Mouse (Mus musculus): ENCODE results near the gene BC051142. TPM values are rescaled to one million over a fixed set of nuclear protein-coding genes. Genes with fewer than 3 reads are reported as not detected.
A peak's percentile ranks its signal among the peaks of the same experiment; 100 is the strongest.
"Not testable (repeated sequence)": the region's sequence is repeated elsewhere in the genome, so short reads cannot be mapped to it uniquely, and the experiment has no call there.

The BC051142 gene
- total RNA-seq, 2 experiments from 2014 or later: not detected

DNA sequence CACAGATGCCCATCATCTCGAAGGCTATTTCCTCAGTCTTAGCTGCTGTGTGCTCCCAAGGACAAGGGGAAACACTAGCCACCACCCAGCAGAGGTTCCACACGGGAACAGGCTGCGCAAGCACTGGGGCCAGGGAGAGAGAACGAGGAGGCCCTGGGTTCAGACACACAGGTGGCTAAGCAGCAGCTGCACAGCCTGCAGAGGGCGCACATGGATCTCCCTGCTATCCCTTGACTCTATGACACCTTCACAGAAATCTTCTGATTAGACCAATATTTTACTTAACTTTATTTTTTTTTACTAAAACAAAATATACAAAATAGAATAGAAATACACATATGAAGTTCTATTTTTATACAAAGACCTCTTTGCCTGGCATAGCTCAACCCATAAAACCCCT is 1.3 kb upstream of the BC051142 start:
- ATAC-seq (replicated peaks; ENCODE audit: low FRiP score, poor library complexity, severe bottlenecking): no peak

DNA sequence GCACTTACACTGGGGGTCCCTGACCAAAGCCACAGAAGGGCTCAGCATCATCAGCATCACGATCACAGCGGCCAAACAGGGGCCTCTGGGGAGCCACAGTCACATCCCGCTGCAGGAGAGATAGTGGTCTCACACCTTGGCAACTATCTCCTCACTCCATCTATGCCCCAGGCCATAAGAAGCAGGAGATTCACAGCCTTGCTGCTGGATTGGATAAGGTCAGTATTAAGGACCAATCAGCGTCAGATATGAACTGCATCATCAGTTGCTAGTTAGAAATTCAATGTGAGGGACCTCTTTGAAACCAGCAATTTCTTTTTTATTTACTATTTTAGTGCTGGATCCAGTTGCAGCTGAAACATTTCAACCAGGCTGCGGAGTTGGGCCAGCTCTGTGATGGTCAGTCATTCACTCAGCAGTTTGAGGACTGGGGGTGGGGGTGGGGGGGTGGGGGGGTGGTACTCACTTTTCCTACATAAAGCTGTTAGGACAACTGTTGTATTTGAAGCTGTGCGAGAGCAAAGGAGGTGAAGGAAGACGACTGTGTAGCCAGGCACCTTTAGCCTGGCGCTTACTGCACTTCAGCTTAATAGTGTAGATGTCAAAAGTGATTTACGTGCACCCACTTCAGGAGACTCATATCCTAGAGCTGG is 436 bp upstream of the BC051142 start:
- ATAC-seq (replicated peaks; ENCODE audit: low FRiP score, poor library complexity, severe bottlenecking): no peak

DNA sequence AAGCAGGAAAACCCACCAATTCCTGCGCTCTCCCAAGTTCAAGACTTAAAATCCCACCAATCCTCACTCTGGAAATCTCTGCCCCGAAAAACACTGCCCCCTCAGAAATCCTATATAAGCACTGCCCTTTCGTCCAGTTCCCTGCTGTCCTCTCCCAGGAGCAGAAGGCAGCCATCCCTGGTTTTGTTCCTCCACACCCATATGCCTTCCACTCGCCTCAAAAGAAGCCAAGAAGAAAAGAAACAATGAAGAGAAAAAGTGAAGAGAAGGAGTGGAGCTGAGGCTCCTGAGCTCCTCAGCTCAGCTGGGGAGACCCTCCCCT is 735 bp downstream of the BC051142 start:
- no peak for ATAC-seq (replicated peaks; ENCODE audit: low FRiP score, poor library complexity, severe bottlenecking)

DNA sequence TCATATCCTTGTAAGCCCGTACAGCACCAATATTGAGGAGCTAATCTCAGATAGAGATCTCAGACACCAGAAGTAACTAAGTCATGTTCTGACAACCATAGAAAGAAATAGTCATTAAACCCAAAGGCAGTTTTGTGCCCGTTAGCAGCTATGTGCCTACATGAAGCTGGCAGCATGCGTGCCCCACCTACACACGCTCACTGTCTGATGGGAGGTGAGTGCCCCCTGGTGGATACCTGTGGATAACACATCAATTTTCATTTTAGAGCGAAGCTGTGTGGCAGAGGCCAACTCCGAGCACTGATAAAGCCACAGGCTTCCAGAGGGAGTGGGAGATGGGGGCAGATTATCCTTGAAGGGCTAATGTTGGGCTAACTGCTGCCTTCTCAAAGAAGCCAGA is 12.5 kb downstream of the BC051142 start:
- ATAC-seq (replicated peaks; ENCODE audit: low FRiP score, poor library complexity, severe bottlenecking): peak; percentile 79

DNA sequence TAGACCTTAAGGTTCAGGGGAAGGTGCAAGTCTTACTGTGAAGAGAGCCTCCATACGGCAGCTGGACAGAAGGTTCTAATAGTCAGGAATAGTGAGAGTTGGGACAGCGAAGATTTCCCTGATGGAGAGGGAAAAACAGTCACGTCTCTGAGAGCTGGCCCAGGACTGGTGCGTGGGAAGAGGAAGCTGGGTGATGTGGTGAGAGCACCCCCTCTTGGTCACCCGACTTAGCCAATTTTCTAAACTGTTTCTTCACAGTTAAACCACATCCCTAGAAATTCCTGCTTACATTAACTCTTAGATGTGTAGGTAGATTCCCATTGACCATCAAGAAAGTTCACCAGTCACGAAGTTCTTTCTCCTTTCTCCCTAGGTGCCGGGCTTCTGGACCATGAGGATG is 21.4 kb downstream of the BC051142 start:
- ATAC-seq (replicated peaks; ENCODE audit: low FRiP score, poor library complexity, severe bottlenecking): no peak

DNA sequence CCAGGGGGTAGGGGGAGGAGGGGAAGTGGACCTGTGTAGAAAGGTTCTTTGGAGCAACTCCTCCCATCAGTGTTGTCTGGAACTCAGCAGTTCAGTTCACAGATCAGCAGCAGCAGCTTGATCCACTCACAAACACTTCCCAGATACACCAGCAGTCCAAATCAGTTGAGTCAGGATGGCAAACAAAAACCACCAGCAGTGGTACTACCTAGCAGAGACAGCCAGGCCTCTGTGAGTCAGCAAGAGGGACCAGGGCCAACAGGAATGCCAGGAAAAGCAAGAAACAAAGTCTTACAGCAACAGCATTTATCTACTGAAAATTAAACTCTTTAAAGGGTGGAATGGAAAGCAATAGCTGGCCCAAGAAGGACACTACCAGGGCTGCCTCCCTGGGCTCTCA is 29.0 kb downstream of the BC051142 start:
- no peak for ATAC-seq (replicated peaks; ENCODE audit: low FRiP score, poor library complexity, severe bottlenecking)

DNA sequence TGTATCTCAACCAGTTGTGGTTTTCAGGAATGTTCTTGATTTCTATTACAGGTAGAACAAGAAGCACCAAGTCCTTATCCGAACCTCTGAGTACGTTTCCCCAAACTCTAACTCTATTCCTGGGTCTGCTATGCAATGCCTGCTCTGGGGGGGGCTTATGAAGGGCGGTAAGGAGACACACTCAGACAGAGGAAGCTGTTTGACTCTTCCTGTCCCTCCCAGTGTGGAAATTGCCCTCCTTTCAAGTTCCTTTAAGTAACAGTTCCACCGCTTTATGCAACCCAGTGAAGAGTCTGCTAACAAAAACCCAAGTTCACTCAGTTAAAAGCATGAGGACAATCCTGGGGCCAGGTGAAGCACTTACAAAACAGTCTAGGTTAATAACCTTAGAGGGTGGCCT is 38.5 kb downstream of the BC051142 start:
- no peak for ATAC-seq (replicated peaks; ENCODE audit: low FRiP score, poor library complexity, severe bottlenecking)

DNA sequence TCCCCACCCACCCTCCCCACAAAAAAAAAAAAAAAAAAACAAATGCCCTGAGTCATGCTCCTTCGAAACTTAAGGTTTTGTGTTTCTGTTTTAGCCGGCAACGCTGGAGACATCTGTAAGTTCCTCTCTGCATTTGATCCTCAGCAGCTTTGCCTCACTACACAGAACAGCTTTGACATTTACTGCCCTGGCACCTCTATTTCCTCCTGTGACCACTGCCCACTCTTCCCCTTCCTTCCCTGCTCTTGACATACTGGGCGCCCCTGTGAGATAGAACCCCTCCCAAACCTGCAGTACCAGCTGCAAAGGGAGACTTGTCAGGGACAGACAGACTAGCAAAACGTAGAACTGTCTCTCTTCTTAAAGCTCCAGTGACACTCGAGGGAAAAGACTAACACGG is 39.0 kb downstream of the BC051142 start:
- ATAC-seq (replicated peaks; ENCODE audit: low FRiP score, poor library complexity, severe bottlenecking): no peak

DNA sequence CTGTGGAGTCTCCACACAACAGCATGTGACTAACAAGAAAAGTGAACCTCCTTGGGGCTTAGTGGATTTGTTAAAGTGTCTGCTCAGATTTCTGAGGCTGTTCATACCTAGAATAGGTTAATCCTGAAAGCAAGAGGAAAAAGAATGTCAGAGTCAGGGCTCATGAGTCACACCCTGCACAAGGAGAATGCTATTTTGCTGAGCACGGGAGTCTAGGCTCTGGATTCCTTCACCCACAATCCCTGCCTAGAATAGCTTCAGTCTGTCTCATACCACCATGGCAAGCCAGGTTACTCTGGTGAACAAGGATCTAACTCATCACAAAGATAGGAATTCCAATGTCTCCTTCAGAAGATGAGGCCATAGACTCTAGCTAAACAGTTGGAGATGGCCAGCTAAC is 40.0 kb downstream of the BC051142 start:
- ATAC-seq (replicated peaks; ENCODE audit: low FRiP score, poor library complexity, severe bottlenecking): no peak

DNA sequence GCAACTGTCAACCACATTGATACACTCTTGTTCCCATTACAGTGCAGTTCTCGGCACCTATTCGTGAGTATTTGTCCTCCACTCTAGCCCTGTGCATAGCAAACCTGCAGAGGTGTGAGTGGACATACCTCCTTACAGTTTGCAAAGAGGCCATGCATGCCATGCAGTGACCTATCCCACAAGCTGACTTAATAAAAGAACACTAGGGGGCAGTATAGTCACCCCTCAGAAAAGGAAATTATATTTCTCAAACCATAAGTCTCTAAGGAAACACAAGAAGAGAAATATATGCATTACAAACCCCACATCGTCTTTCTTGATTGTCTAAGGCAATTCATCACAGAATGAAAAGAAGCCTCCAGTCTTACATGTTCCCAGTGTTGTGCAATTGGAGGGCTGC is 41.2 kb downstream of the BC051142 start:
- no peak for ATAC-seq (replicated peaks; ENCODE audit: low FRiP score, poor library complexity, severe bottlenecking)

DNA sequence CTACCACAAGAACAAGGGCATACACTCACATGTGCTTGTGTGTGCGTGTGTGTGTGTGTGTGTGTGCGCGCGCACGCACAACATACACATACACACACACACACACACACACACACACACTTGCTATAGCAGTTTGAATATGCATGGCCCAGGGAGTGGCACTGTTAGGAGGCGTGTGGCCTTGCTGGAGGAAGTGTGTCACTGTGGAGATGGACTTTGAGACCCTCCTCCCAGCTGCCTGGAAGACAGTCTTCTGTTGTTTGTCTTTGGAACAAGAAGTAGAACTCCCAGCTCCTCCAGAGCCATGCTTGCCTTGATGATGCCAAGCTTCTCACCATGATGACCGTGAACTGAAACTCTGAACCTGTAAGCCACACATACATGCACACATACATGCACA is 43.4 kb downstream of the BC051142 start:
- ATAC-seq (replicated peaks; ENCODE audit: low FRiP score, poor library complexity, severe bottlenecking): no peak

DNA sequence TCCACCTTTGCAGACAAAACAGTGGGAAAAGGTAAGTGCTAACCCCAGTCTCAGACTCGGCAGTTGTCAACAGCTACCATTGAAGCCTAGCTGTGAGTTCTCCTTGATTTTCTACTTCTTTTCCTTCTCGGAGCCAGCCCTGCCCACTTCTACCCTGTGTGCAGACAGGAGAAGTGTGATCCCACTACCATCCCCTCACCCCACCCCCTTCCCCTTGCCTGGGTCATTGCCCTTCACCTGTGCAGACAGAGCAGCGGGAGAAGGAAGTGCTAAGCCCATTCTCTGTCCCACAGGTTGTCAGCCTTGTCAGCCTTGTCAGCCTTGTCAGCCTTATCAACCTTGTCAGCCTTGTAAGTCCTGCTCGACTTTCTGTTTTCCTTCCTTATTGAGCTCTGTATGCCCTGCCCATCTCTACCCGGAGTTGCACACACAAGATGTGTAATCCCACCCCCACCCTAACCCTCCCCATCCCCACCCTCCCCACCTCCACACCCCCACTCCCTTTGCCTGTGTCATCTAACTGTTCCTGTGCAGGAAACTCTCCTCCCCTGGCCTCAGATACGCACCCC is 49.9 kb downstream of the BC051142 start:
- no peak for ATAC-seq (replicated peaks; ENCODE audit: low FRiP score, poor library complexity, severe bottlenecking)

DNA sequence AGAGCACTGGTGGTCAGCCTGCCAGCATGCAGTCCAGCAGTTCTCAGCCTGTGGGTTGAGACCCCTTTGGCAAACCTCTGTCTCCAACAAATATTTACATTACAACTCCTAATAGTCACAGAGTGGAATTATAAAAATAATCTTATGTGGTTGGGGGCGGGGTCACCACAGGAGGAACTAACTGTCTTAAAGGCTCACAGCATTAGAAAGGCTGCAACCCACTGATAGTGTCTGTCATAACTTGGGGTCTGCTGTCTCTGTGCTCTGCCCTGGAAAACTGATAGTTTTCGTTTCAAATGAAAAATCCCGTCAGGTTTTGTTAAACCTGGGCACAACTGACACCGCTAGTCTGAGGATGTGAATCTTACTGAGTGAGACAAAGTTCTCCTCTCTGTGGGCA is 59.0 kb downstream of the BC051142 start:
- ATAC-seq (replicated peaks; ENCODE audit: low FRiP score, poor library complexity, severe bottlenecking): no peak

DNA sequence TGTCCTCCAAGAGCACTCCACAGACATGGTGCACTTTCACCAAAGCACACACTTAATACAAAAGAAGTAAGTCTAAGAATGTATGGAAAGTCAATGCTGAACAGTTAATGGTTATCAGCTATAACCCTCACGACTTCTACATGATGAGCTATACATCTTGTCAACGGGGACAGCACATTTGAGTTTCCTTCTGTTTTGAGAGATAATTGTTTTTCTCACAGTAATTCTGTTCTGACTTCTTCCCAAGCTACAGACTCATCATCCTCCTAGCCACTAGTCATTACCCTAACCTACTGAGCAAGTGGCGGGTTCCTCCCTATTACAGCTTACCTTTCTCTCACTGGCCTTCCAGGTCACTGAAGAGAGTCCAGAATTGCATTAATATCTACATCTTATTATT is 60.6 kb downstream of the BC051142 start:
- no peak for ATAC-seq (replicated peaks; ENCODE audit: low FRiP score, poor library complexity, severe bottlenecking)

DNA sequence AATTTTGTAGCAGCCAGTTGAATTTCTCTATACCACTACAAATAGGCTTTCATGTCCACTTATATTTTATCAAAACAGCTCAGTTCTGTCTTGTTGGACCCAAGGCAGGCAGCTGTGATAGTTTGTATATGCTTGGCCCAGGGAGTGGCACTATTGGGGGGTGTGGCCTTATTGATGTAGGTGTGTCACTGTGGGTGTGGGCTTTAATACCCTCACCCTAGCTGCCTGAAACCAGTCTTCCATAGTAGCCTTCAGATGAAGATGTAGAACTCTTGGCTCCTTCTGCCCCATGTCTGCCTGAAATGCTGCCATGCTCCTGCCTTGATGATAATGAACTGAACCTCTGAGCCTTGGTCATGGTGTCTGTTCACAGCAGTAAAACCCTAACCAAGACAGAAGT is 67.3 kb downstream of the BC051142 start:
- not testable (repeated sequence) for ATAC-seq (replicated peaks; ENCODE audit: low FRiP score, poor library complexity, severe bottlenecking)

DNA sequence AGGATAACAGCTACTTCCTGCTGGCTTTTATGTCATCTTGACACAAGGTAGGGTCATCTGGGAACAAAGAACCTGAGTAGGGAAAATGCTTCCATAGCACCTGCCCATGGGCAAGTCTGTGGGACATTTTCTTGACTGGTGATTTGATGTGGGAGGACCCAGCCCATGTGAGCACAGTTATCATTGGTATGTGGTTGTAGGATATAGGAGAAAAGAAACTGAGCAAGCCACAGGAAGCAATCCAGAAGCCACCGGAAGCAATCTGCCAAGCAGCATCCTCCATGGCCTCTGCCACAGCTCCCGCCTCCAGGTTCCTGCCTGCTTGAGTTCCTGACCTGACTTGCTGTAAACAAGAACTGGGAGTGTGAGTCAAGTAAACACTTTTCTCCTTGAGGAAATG is 71.9 kb downstream of the BC051142 start:
- ATAC-seq (replicated peaks; ENCODE audit: low FRiP score, poor library complexity, severe bottlenecking): no peak

DNA sequence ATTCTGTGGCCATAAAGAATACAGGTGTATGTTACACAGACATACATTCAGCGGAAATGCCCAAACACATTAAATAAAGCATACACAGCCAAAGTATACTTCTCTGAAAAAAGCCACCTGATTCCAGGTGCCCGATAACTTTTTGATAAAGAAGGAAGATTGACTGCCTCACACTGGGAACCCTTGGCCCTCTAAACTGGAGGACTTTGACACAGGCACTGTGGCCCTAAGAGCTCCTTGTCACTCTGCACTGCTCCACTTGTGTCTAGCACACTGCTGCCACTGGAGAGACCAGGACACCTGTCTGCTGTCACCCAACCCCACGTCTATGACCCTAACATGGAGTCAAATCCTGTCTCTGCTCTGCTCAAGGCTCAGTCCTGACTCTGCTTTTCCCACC is 76.4 kb downstream of the BC051142 start:
- ATAC-seq (replicated peaks; ENCODE audit: low FRiP score, poor library complexity, severe bottlenecking): no peak

DNA sequence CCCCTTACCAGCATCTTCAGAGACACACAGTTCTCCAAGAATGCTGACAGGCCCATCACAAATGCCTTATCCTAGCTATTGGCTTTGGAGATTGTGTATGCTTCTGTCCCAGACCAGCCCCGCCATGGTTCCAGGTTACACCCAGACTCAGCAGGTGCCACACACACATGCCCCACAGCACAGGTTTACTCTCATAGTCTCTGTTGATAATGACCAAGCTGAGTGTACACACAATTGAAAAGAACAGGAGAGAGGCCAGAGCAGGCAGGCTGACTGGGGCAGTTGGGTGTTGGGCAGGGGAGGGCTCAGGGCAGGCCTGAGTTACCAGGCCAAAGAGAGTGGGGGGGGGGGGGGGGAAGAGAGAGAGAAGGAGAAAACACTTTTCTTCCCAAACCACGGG is 77.8 kb downstream of the BC051142 start:
- no peak for ATAC-seq (replicated peaks; ENCODE audit: low FRiP score, poor library complexity, severe bottlenecking)

DNA sequence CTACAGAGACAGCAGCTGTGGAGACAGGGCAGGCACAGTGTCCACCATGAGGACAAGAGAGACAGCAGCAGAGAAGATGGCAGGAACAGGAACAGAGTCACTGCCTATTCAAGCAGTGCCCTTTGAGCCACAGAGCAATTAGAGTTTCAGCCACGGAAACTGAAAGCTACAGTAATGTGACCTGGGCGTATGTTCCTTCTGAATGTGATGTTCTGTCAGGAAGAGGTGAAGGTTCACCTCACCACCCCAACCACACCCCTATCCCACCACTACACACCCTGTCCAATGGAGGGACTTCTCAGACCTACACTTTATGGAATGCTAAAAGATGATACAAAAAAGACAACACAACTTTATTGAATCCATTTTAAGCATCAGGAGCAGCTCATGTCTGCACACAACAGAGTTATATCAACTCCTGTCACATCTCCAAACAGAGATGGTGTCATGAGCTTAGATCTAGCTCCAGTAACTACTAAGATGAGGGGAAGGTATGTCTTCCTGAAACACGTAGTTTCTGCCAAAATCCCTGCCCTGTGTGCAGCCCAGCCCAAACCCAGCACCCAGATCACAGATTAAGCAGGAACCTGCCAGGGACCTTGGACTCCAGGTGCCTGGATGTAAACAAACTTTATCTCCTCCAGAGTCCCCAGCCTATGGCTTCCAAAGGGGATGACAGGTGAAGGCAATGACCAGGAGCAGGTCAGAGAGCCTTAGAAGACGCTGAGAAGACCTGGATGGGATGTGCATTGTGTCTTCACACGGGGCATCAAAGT is 78.8 kb downstream of the BC051142 start, which contains the start of gene Btnl4:
Btnl4 (minus strand) TSS at position 81 of the 776 bp plus-strand sequence.
- ATAC-seq (replicated peaks; ENCODE audit: low FRiP score, poor library complexity, severe bottlenecking): not testable (repeated sequence)

DNA sequence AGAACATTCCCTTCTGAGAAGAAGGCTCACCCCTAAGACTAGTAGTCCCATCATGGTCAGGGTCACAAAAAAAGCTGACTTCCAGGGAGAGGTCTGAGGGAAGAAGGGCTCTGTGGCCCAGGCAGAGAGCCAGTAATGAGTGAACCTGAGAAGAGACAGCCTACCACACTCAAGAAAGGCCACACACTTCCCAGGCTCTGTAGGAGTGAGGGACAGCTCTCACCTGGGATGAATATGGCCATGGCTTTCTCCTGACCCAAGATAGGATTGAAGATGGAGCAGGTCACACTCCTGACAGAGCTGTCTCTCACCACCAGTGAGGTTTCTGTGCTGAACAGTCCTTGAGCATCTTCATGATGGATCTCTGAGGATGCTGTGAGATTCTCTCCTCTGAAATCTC is 94.2 kb downstream of the BC051142 start:
- ATAC-seq (replicated peaks; ENCODE audit: low FRiP score, poor library complexity, severe bottlenecking): no peak

DNA sequence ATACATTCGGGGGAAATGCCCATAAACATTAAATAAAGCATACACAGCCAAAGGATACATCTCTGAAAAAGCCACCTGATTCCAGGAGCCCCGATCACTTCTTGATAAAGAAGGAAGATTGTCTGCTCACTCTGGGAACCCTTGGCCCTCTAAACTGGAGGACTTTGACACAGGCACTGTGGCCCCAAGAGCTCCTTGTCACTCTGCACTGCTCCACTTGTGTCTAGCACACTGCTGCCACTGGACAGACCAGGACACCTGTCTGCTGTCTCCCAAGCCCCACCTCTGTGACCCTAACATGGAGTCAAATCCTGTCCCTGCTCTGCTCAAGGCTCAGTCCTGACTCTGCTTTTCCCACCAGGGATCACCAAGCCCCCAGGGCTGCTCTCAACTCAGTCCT is 96.5 kb downstream of the BC051142 start:
- ATAC-seq (replicated peaks; ENCODE audit: low FRiP score, poor library complexity, severe bottlenecking): not testable (repeated sequence)

Measured in erythroblast, adult 5-6 weeks (primary cell).